Comparison of ENCODE assay signal across 8 mouse cellular contexts in the genomic region with DNA sequence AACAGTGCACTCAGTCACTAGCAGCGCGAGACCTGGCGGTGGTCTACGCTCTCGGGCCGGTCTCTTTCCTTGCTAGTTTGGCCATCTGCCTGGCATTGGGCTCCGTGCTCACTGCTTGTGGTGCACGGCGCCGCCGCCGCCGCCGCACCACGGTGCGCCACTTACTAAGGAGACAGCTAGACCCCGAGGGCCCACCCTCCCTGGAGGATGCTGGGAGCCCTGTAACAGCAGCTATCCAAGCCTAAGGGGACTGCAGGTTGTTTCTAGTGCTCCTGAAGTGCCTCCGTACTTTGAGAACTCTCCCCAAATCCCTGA. TPM values are rescaled to one million over a fixed set of nuclear protein-coding genes. Genes with fewer than 3 reads are reported as not detected.
DNase-seq lines count a peak whose midpoint lies in the region; ATAC-seq and TF ChIP-seq lines count a peak whose summit lies in the region.

No protein-coding gene starts in this region.

- ATAC-seq in hindbrain, embryonic 14.5 days (ENCODE audit: low FRiP score), result no peak

- H3K36me3 ChIP-seq in hindbrain, embryonic 14.5 days (replicated peaks; ENCODE audit: control insufficient read depth, insufficient read depth), result peaks cover 24% of the 10 kb centered on the region

- peaks cover 66% of the 10 kb centered on the region for H3K27me3 ChIP-seq in hindbrain, embryonic 14.5 days (ENCODE audit: control insufficient read depth, insufficient read depth, low read length)

- intact Hi-C loops in left cerebral cortex, adult 2 months (cut with DNase I), result no loop called here

- no peak overlapping the region for H3K4me3 ChIP-seq in left cerebral cortex, adult 2 months
- H3K4me3 ChIP-seq in hindbrain, embryonic 14.5 days (replicated peaks; ENCODE audit: low read length), result peak overlapping the region; percentile 26

- H3K9me3 ChIP-seq in hindbrain, embryonic 14.5 days (ENCODE audit: control insufficient read depth, low read length), result no peaks in the 10 kb centered on the region

- H3K27ac ChIP-seq in left cerebral cortex, adult 2 months, result peak overlapping the region; percentile 58
- no peak overlapping the region for H3K27ac ChIP-seq in hindbrain, embryonic 14.5 days

- H3K9ac ChIP-seq in hindbrain, embryonic 14.5 days, result peak overlapping the region; percentile 44; the same call in 1 of the 2 replicates

- peak overlapping the region; percentile 56 for H3K4me2 ChIP-seq in hindbrain, embryonic 14.5 days (replicated peaks)

- 2% methylated on average over 18 of the region's 18 CpGs for WGBS in hindbrain, embryonic 14.5 days

- no peak for TF ChIP-seq CTCF in left cerebral cortex, adult 2 months (IDR thresholded peaks at IDR 0.05)

- H3K4me1 ChIP-seq in hindbrain, embryonic 14.5 days (replicated peaks; ENCODE audit: control insufficient read depth, insufficient read depth, low read length), result peaks cover 21% of the 10 kb centered on the region

- peak in 1 of 2 experiments; percentile 44 for DNase-seq in left cerebral cortex, adult 2 months (ENCODE audit: extremely low spot score in 1 of 2, low spot score in 2 of 2)
- no peak for DNase-seq in left cerebral cortex, adult 11 months (ENCODE audit: low spot score)
- peak; percentile 68 to 75 for DNase-seq in cerebellum, postnatal 36 days
- DNase-seq in hindbrain, embryonic 14.5 days (ENCODE audit: low spot score), result no peak
- peak; percentile 30 for DNase-seq in lung, postnatal 36 days
- DNase-seq in natural killer cell, adult 2 months (ENCODE audit: low spot score in 2 of 2), result no peak
- no peak for DNase-seq in testis, postnatal 10 days (ENCODE audit: low spot score)
- no peak for DNase-seq in spleen, adult 12 weeks (ENCODE audit: low spot score)

RNA-seq across cellular contexts. Expression of a gene that starts 1.1 kb away (rescaled TPM):
- total RNA-seq in left cerebral cortex, adult 2 months (2021), result not detected
- not detected in 2 replicates for polyA plus RNA-seq in hindbrain, embryonic 14.5 days (2014; fragmentation: Nextera tagmentation; extraction: Ambion mirVana)

RNA-seq across cellular contexts. Expression of a gene that starts 2.8 kb away (rescaled TPM):
- not detected for total RNA-seq in left cerebral cortex, adult 2 months (2021)
- not detected in 2 replicates for polyA plus RNA-seq in hindbrain, embryonic 14.5 days (2014; fragmentation: Nextera tagmentation; extraction: Ambion mirVana)

RNA-seq across cellular contexts. Expression of a gene that starts 18.5 kb away (rescaled TPM):
- 10 to 100 TPM; 87.1 to 90.3 TPM for total RNA-seq in left cerebral cortex, adult 2 months (2021)
- 113 and 114 TPM in 2 replicates for polyA plus RNA-seq in hindbrain, embryonic 14.5 days (2014; fragmentation: Nextera tagmentation; extraction: Ambion mirVana)

RNA-seq across cellular contexts. Expression of a gene that starts 18.5 kb away (rescaled TPM):
- 10 to 100 TPM; 65.6 to 65.9 TPM for total RNA-seq in left cerebral cortex, adult 2 months (2021)
- polyA plus RNA-seq in hindbrain, embryonic 14.5 days (2014; fragmentation: Nextera tagmentation; extraction: Ambion mirVana), result 175 and 190 TPM in 2 replicates

RNA-seq across cellular contexts. Expression of a gene that starts 28.2 kb away (rescaled TPM):
- 100 to 1,000 TPM; 452 to 457 TPM for total RNA-seq in left cerebral cortex, adult 2 months (2021)
- polyA plus RNA-seq in hindbrain, embryonic 14.5 days (2014; fragmentation: Nextera tagmentation; extraction: Ambion mirVana), result 57.2 and 68.4 TPM in 2 replicates

Comparison
In these comparisons a context has a peak if more than half of its experiments do, and no peak if none do; other contexts are left out.
1. DNase-seq: peak in cerebellum, postnatal 36 days (2 of 2) and lung, postnatal 36 days (single experiment); none in left cerebral cortex, adult 11 months (single experiment), hindbrain, embryonic 14.5 days (single experiment), natural killer cell, adult 2 months (0 of 2), testis, postnatal 10 days (single experiment) and spleen, adult 12 weeks (single experiment).